Mouse (Mus musculus) 3T3-L1 (cell line): Measurements from ENCODE around the gene Spaca6.
A peak's percentile ranks its signal among the peaks of the same experiment; 100 is the strongest.

Experiments
- DNase-seq: peaks from one replicate; pipeline ENCODE4 v3.0.0-alpha.2; 2015; ENCODE audit warnings: low read depth, low spot score

Spaca6 gene

DNA sequence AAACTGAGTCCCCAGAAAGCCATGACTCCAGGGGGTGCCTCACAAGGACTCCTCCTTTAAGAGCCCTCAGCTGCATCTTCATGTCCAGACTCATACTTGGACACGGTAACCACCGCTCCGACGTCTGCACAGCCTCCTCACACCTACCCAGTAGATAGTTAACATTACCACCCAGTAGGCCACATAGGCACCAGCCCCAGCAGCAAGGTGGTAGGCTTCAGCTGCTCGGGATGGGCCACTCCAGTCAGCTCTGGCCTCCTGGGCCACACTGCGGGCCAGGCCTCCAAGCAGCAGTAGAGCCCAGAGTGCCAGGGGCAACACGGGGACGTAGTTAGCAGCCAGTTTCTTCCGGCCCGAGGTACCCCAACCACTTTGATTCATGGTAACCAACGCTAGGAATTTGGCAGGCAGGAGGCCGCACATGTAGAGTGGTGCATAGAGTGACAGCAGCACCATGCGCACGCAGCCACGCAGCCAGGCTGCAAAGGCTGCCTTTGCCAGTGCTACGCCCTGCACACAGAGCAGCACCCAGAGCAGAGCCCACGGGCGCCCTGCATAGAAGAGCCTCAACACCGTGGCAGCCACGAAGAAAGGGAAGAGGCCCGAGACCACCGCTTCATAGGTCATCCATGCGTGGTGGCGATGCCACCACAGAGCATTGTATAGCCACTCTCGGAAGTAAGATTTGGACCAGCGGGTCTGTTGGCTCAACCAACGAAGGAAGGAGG lies 16.7 kb downstream of the Spaca6 start:
- DNase-seq = peak; percentile 18

DNA sequence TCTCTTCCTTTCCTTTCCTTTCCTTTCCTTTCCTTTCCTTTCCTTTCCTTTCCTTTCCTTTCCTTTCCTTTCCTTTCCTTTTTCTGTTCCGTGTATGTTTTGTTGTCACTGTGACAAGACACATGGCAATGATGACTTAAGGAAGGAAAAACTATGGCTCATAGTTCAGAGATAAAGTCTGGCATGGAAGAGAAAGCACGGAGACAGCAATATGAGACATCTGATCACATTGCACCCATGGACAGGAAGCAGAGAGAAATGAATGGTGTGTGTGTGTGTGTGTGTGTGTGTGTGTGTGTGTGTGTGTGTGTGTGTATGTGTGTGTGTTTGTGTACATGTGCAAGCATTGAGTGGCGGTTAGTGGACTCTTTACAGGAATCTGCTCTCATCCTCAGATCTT lies 17.6 kb downstream of the Spaca6 start:
- DNase-seq = peak; percentile 53

DNA sequence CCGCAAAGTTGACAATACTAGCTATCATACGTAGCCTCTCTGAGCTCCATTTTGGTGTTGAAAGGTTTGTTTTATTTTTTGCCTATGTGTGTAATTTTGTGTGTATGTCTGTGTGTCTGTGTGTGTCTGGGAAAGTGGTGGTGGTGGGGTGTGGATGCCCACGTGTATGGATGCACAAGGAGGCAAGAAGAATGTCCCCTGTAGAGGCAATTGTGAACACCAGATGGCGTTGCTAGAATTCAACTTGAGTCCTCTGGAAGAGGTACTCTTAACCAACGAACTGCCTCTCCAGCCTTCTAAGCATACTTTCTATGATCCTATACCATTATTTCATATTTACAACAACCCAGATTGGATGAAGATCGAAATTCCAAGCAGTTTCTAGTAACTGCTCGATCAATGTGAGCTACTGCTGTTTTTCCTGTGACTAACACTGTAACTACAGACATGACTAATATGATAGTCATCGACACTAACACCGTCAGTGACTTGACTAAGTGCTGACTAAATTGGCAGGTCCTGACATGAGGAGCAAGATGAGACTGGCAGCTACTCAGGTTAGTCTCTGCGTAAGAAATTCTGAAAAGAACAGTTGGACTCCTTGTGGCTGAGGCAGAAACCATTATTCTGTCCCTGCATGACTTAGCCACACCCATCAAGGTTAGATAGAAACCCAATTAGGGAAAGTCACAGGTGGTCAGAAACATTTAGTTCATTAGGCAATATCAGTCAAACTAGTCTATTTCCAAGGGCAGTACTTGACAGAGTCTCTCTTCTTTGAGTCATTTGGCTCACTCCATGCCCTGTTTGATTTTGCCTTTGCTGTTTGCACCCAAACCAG lies 18.4 kb downstream of the Spaca6 start:
- peak; percentile 85 for DNase-seq

DNA sequence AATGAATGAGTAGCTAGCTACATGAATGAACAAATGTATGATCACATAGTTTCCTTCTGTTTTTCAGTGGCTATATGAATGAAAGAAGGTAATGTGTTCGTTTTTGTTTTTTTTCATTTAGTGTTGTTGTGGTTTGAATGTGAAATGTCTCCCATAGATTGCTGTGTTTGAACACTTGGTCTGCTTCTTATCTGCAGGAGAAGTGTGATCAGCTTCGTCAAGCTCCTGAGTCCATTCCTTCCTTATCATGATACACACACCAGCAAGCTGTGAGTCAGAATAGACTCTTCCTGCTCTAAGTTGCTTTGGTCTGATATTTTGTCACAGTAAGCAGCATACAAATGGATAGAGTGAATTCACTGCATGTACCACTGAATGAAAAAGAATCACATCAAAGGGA lies 22.0 kb downstream of the Spaca6 start:
- no peak for DNase-seq

DNA sequence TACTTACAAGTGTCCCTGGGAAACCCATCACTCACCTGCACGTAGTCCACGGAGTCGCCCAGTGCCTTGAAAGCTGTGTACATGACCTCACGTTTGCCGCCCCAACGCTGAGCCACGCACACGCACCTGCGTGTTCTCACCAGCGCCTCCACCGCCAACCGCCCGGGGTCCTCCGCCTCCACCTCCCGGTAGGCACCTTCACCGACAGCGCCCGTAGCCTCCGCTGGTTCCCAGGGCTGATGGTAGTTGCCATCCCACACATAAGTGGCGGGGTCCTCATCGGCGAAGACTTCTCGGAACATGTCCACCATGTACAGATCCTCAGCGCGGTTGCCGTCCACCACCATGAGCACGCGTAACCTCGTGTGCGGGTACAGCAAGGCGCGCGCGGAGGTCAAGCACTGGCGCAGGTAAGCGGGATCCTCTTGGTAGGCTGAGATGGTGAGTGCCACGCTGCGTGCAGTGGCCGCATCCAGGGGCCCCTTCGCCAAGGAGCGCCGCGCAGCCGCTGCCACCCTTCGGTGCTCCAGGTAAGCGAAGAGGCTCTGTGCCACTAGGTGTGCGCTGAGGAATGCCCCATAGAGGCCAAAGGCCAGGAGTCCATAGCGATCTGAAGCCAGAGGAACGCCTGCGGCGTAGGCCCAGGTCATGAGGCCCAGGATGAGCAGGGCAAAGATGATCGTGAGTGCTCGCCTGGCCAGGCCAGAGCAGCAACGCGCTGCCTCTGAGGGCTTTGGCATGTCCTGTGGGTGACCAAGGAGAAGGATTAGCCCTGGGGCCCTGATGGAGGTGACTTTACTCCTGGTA lies 23.2 kb downstream of the Spaca6 start:
- no peak for DNase-seq

DNA sequence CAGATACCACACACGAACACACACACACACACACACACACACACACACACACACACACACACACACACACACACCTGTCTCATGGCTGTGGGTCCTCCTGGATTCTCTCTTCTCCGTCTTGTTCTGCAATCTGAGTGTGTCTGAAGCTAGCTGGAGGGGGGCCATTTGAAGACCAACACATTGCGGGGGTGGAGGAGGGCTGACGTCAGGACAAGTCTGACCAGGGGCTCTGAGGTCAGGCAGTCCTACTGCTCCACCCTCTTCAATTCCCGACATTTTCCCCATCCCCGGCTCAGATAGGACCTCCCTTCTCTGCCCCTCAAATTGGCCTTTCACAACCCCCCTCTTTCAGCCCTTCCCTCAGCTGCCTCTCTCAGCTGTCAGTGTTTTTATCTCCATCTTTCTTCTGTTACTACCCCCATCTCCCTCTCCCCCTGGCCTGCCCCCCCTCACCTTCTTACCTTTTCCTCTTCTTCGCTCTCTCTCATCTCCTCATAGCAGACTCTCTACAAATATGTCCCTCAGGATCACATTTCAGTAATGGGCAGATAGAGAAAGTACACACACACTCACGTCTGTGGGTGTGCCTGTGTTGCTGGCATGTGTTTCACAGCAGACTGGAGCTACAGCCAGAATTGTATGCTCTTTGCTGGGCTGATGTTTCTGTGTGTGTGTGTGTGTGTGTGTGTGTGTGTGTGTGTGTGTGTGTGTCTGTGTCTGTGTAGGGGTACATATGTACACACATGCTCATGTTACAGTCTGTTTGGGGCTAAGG lies 28.3 kb downstream of the Spaca6 start, which contains the start of gene Has1:
TSS of gene Has1 (minus strand) at position 142 of the 775 bp plus-strand sequence.
- no peak for DNase-seq

DNA sequence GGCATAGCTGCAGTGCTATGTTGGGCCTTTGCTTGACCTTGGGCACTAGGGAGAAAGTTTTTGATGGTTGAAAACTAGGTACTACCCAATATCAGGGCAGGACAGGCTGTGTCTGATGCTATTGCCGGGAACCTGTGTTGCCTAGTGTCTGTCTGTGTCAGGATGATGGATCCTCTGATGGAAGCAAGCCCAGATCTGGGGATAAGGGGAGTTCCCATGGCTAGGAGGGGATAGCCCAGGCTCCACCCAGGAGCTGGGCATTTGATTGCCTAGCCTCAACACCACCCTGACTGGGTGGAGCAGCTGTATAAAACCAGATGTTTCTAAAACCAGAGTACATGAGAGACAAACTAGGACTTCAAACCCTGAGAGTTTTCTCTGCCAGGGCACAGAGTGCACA lies 29.7 kb downstream of the Spaca6 start:
- DNase-seq = peak; percentile 94

DNA sequence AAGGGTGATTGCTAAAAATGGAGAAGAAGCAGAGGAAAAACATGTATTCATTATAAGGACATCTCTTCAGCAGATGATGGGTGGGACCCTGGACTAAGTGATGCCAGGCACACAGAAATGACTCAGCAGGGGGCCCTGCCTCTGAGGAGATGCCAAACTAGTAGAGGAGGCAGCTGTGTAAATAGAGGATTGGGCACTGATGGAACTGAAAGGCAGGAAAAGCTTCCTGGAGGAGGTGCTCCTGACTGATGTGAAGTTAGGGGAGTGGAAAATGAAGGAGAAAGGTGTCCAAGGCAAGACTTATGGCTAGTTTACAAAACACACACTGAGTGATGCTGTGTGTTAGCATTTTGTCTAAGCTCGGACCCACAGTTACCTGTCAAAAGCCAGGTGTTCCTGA lies 30.5 kb downstream of the Spaca6 start:
- DNase-seq = peak; percentile 80

DNA sequence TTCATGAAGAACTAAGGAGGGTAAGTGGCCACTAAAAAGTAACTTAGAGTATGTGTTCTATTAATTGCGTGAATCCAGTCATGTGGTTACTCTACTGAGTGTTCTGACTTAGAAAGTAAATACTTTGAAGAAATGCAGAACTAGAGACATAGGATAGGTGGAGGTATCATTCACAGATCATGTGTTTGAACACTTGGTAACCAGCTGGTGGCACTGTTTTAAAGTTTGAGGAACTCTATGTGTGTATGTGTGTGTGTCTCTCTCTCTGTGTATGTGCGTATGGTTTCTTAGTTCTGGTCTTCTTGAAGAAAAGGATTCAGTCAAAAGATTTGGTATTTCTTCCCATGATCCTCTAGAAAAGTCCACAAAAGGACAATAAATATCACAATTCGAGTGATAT lies 33.2 kb downstream of the Spaca6 start:
- peak; percentile 22 for DNase-seq

DNA sequence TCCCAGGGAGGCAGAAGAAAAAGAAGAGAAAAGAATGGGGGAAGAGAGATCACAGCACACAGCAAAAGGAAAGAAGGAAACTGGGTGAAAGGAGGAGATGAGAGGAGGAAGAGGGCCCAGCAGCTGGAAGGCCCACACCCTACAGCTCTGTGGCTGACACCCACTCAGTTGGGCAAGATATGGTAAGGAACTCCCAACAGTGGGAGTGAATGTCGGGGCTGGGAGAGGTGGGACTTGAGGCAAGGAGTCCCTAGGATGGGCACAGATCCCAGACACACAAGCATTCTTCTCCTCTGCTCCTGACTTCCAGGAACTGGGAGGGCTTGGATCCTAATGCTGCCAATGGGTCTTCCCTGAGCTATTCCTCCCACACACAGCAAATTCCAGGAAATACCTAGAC lies 35.4 kb downstream of the Spaca6 start:
- peak; percentile 53 for DNase-seq

DNA sequence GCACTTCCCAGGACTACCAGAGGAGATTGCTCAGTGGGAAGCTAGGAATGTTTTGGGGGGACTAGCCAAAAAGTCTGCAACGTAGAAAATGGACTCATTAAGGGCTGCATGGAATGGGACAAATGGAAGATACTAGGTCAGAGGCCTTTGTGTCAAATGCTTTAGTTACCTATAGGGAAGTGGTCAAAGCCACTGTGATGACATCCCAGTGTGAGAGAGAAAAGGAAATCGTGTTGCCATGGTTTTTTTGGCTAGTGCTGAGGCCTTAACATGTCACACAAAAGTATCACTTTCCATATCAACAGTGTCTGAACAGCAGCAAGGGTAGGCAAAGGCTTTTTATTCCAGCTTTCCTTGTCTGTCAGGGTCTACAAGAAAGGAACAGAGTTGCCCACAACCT lies 38.2 kb downstream of the Spaca6 start:
- no peak for DNase-seq

DNA sequence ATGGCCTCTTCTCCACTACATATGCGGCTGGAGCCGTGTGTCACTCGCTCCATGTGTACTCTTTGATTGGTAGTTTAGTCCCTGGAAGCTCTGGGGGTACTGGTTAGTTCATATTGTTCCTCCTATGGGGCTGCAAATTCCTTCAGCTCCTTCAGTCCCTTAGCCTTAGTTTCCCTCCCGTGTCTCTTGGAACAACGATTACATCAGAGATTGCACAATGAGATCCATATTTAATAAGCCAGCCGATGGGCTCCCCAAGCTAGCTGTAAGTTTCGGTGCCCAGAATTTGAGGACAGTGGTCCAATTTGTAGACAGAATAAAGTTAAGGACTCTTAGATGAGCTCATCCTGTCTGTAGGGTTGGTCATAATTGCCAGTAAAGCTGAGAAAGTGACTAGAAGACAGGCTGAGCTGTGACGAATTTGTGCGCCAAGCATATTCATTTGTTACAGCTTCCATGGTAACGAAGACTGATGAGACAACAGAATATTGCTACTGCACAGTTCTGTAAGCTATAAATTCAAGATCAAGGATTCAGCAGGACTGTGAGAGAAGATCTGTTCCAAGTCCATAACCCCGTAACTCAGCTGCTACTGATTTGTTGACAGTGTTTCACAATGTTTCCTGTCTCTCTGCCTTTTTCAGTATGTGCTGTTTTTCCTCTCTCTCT lies 40.0 kb downstream of the Spaca6 start:
- DNase-seq = no peak

DNA sequence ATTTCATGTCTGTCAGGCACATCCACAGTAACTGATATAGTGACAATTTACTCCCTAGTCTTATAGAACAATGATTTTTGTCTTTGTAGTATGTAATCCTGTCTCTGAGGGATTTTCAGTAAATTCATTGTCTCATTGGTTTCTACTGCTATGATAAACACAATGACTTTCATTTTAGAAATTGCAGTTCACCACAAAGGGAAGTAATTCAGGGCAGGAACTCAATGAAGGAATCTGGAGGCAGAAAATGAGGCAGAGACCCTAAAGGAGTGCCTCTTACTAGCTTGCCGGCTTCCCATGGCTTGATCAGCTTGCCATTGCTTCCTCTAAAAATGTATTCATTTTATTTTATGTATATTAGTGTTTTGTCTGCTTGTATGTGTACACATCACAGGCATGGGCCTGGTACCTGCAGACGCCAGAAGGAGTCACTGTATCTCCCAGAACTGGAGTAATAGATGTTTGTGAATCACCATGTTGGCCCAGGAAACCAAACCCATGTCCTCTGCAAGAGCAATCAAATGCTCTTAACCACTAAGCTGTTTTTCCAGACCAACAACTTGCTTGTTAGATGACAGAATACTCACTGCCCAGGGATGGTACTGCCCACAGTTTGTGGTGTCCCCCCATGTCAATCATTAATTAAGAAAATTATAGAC lies 44.1 kb downstream of the Spaca6 start:
- peak; percentile 18 for DNase-seq

DNA sequence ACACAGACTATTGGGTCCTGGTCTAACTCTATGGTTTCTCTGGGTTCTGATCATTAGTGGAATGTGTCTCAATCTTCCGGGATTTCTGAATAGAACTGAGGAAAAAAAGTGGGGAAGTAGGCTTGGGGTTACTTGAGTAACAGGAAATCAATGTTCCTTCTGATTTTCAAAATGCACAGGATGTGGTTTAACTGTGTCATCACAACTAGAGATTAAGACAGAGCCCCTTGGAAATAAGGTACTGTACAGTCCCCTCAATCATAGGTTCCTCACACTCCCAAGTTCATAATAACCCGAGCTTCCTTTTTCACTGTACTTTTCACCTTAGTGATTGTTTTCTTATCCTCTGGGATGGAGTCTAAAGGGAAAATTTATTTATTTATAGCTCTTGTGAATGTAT lies 44.7 kb downstream of the Spaca6 start:
- DNase-seq = no peak

DNA sequence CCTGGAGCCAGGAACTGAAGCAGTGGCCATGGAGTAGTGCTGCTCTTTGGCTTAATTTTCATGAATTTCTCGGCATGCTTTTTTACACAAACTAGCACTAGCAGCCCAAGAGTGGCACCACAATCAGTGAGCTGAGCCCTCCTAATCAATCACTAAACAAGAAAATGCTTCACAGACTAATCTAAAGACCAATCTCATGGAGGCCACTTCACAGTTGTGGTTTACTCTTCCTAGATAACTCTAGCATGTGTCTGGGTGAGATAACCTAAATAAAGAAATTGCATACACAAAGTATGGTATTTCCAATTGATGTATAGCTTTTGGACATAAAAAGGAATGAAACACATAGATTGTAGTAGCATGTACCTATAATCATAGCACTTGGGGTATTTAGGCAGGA lies 52.4 kb downstream of the Spaca6 start:
- DNase-seq = no peak

DNA sequence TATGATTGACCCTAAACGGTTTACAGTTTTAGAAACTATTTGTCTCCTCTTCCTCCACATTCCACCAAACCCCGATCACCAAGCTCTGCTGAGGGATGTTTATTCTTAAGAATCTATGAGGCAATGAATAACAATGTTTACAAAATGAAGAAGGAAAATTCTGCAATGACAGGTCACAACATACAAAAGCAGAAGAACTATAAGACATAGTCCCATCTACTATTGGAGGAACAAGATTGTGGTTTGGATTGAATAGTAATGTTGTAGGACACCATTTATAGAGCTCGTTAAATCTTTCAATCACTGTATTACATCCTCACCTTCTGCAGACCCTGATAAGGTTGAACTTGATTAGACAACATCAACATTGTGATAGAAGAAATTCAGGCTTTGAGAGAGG lies 55.7 kb downstream of the Spaca6 start:
- DNase-seq = no peak

DNA sequence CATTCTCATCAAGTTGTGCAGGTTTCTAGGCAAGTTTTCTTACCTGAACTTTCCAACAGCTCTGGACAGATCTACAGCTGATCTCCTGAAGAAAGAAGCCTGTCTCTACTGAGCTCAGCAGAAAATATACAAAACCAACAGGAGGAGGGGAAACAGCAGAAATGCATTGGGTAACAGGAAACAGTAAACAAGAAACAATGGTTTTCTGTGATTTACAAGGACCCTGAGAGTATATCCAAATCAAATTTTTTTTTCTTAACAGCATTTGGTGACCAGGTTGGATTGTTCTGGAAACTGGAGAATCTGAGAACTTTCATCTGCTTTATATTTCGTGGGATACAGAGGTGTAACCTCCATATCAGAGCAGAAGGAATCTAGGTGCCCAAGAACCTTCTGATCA lies 56.9 kb downstream of the Spaca6 start, which contains the start of gene Fpr1:
TSS of gene Fpr1 (minus strand) at position 101 of the 400 bp plus-strand sequence.
- no peak for DNase-seq

DNA sequence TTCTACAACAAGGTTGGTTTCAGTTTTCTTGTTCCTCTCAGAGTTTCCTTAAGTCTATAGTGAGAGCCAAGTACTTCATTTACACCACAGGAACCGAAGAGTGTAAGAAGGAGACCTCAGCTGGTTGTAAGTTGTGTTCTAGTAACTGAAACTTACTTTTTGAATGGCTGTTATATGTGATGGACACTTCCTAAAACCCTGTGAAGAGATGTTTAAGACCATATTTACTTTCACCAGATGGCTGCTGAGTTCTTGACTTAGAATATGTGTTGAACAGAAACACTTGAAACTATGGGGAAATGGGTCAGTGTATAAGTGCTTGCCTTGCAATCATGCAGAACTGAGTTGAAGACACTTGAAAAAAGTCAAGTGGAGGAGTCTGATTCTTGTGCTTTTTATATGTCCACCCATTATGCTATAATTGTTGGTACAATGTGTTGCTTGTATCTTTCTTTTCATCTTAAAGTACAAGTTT lies 60.9 kb downstream of the Spaca6 start, which contains the start of the genes Fpr2 and Fpr3:
TSS of gene Fpr2 (plus strand) at position 51 of the 475 bp plus-strand sequence.
TSS of gene Fpr3 (plus strand) at position 79 of the 475 bp plus-strand sequence.
- no peak for DNase-seq

DNA sequence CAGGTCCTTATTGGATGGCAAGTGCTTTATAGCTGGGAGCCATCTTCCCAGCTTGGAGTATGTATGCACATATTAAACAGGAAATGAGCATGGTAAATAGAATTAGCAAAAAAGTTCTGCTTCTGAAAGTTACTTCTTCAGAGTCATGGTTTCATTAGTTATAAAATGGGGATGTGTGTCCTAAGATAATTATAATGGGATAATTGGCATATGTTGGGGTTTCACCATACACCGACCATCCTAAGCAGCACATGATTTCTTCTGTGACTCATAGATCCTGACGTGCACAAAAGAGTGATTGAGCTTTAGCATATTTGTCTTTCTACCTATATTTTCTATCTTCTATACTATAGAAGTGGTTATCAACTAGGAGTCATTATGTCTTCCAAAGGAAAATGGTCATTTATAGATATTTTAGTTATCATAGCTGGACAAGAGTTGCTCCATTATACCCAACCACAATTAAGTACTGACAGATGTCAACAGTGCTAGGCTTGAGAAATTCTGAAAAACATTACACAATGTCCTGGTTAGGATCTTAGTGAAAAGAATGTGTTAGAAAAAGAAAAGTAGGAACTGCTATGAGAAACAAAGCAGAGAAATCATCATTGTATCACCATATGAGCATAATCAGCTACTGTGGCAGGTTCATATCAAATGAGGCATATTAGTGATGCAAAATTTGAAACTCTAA lies 62.9 kb downstream of the Spaca6 start:
- DNase-seq = no peak
